Mouse (Mus musculus) common myeloid progenitor, adult 5-6 weeks (primary cell): ENCODE measurements around the gene Mobp. TPM values are rescaled to one million over a fixed set of nuclear protein-coding genes. Genes with fewer than 3 reads are reported as not detected.
A peak's percentile ranks its signal among the peaks of the same experiment; 100 is the strongest.

Experiments used
- ATAC-seq: replicated peaks from 2 replicates; pipeline ENCODE4 v1.8.0; 2016; ENCODE audit warnings: low read depth, mild to moderate bottlenecking, moderate TSS enrichment, inconsistent platforms; ENCODE audit not compliant: poor library complexity, severe bottlenecking
- total RNA-seq: library from RNA; stranded (forward); fragments of 200-1000, 187-1606 nt; gene quantifications from 2 replicates; pipeline ENCODE4 v1.2.3, GENCODE M21; 2017

Mobp gene
- total RNA-seq, 1 experiment from 2014 or later: not detected

- ATAC-seq: peak; percentile 32; the same call in 1 of the 2 replicates
Measured at GRCm38 (mm10) chr9:120202683-120203082, 53.2 kb downstream of the Mobp start.

GRCm38 (mm10) chr9:120203936-120204335, 54.4 kb downstream of the Mobp start:
- ATAC-seq: no peak

DNA sequence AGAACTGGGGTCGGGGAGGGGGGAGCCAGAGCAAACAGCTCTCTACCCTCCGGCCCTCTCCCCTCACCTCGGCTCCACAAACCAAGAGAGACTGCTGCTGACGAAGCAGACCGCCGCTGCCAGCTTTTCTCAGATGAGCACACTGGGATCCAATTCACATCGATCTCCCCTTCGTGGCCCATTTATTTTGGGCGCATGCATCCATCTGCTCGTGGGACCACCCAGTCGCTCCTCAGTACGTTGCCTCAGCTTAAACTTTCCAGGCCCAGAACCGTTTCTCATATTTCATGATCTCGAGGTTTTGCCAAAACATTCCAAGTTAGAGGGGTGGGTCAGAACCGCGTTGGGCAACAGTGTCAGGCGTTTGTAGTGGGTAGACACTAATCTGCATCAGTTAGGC, 57.4 kb downstream of the Mobp start:
- no peak for ATAC-seq

DNA sequence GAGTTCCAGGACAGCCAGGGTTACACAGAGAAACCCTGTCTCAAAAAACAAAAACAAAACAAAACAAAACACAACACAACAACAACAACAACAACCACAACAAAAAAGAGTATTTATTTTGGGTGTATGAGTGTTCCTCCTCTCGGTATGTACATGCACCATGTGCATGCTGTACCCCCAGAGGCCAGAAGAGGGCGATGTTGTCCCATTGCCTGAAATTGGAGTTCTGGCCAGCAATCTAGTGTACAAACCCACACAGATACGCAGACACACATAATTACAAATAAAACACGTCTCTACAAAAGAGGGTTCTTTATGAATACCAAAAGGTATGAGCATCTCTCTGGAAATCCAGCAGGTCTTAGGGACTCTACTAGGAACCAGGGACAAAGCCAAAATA, 60.6 kb downstream of the Mobp start:
- ATAC-seq: no peak

GRCm38 (mm10) chr9:120210865-120211264, 61.4 kb downstream of the Mobp start:
- ATAC-seq: no peak

- no peak for ATAC-seq
Measured at GRCm38 (mm10) chr9:120212936-120213335, 63.4 kb downstream of the Mobp start.

DNA sequence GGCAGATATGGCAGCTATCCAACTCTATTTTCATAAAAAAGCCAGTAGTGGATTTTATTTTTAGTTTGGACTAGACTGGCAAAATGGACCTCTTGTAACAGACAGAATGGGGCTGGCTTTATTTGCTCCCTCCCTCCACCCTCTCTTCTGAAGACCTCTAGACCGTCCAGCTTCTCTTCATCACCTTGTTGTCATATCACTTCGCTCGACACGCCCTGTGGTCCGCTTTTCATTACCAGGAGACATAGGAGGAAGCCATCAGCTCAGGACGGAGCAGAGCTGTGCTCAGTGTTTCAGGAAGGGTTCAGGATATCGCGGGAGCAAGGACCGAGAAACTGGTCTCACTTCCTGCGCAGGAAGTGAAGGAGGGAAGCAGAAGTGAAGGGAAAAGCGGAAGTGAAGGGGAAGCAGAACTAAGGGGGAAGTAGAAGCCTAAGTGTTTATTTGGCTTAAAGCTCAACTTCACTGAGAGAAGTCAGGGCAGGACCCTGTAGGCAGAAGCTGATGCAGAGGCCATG, 65.5 kb downstream of the Mobp start:
- ATAC-seq: 0 out of 2 replicates have a peak, but pooled peaks have one; percentile 18

- ATAC-seq: no peak
Measured at GRCm38 (mm10) chr9:120219411-120219810, 69.9 kb downstream of the Mobp start.

Other genes starting within 250 kb of the Mobp start
- 6.3 and 11.6 TPM in 2 replicates for gene Gorasp1, start 212.1 kb upstream of the Mobp start, total RNA-seq
- 0.15 and 0.46 TPM in 2 replicates for gene Ttc21a, start 212.1 kb upstream of the Mobp start, total RNA-seq
- 11.9 and 16.9 TPM in 2 replicates for gene Csrnp1, start 165.0 kb upstream of the Mobp start, total RNA-seq
- not detected in 2 replicates for gene Xirp1, start 126.1 kb upstream of the Mobp start, total RNA-seq
- gene Cx3cr1, start 79.8 kb upstream of the Mobp start, total RNA-seq: 7.5 and 9.4 TPM in 2 replicates
- not detected in 2 replicates for gene Ccr8, start 57.6 kb upstream of the Mobp start, total RNA-seq
- 31.2 and 41.1 TPM in 2 replicates for gene Slc25a38, start 39.3 kb upstream of the Mobp start, total RNA-seq
- gene Rpsa, start 22.0 kb upstream of the Mobp start, total RNA-seq: 5,315 and 5,374 TPM in 2 replicates
- not detected in 2 replicates for gene Myrip, start 151.8 kb downstream of the Mobp start, total RNA-seq